Mouse (Mus musculus): Measurements from ENCODE around the gene Rbfox2.

- TF ChIP-seq POLR2A (IDR thresholded peaks at IDR 0.05; ENCODE audit: low read depth, low read length) (no peak), CTCF (IDR thresholded peaks at IDR 0.05; ENCODE audit: borderline replicate concordance, insufficient read depth, low read length) (no peak)
Measured at GRCm38 (mm10) chr15:77104349-77105158, 202.2 kb downstream of the Rbfox2 start.
